ENCODE assay signal across 1 mouse cellular context in the genomic region with DNA sequence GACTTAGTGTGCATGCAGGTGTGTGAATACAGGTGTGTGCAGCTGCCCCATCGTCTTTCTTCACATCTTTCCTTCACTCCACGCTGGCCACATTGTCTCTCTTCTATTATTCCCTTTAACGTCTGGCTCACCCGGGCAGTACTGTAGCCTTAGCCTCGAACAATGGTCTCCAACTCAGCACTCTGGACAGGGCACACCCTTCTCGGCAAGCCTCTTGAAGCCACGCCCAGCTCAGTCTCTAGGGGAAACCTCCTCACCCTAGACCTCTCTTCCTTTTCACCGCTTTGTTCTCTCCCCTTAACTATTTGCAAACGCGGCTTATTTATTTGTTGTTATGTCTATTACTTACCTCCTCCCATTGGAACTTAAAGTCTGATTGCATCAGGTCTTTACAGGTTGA.
TF ChIP-seq lines count a peak whose summit lies in the region.

No protein-coding gene starts in this region.

TF ChIP-seq in MEL, 35 proteins besides CTCF, POLR2A, EP300 and RAD21:
- TF ChIP-seq SIN3A (IDR thresholded peaks at IDR 0.05; ENCODE audit: low read length) (0 out of 2 replicates have a peak, but pooled peaks have one; percentile 30), ZKSCAN1 (IDR thresholded peaks at IDR 0.05; ENCODE audit: low read depth, low read length) (no peak)
TF ChIP-seq in MEL: peak in this region for 1.
